Mouse (Mus musculus) liver, embryonic 12.5 days (tissue): ENCODE results near the gene Emilin2. TPM values are rescaled to one million over a fixed set of nuclear protein-coding genes. Genes with fewer than 3 reads are reported as not detected.
A peak's percentile ranks its signal among the peaks of the same experiment; 100 is the strongest.

Experiments used
- ATAC-seq: fragments of 200-750 bp; cut with Nextera tagmentation; 2 replicates; pipeline ENCODE4 v1.8.0; 2017; ENCODE audit warnings: moderate number of reproducible peaks, mild to moderate bottlenecking, moderate library complexity
- H3K27ac ChIP-seq: fragments of 300-500 bp; sonication (generic); 2 replicates; pipeline ENCODE4 v1.5.1; 2016; ENCODE audit warnings: mild to moderate bottlenecking
- H3K27me3 ChIP-seq: fragments of 300-500 bp; sonication (generic); replicated peaks from 2 replicates; pipeline ENCODE4 v1.6.1; 2016; ENCODE audit warnings: mild to moderate bottlenecking, moderate library complexity
- H3K36me3 ChIP-seq: fragments of 300-500 bp; sonication (generic); 2 replicates; pipeline ENCODE4 v1.6.1; 2016; ENCODE audit warnings: mild to moderate bottlenecking, moderate library complexity
- H3K4me1 ChIP-seq: fragments of 300-500 bp; sonication (generic); 2 replicates; pipeline ENCODE4 v1.6.1; 2016
- H3K4me2 ChIP-seq: fragments of 300-500 bp; sonication (generic); 2 replicates; pipeline ENCODE4 v1.6.1; 2016; ENCODE audit warnings: mild to moderate bottlenecking, moderate library complexity
- H3K4me3 ChIP-seq: fragments of 300-500 bp; sonication (generic); 2 replicates; pipeline ENCODE4 v1.5.1; 2016; ENCODE audit warnings: mild to moderate bottlenecking, moderate library complexity
- H3K9ac ChIP-seq: fragments of 300-500 bp; sonication (generic); 2 replicates; pipeline ENCODE4 v1.6.1; 2016; ENCODE audit warnings: mild to moderate bottlenecking, moderate library complexity
- H3K9me3 ChIP-seq: fragments of 300-500 bp; sonication (generic); replicated peaks from 2 replicates; pipeline ENCODE4 v1.6.1; 2016; ENCODE audit warnings: mild to moderate bottlenecking, moderate library complexity
- WGBS: fragments of 180-500 bp; shearing (Covaris S2); methylation state at CpG from one replicate; pipeline ENCODE4 v1.1.7; 2016; ENCODE audit not compliant: insufficient replicate concordance; 5-methylcytosine and 5-hydroxymethylcytosine counted together
- polyA plus RNA-seq: library from polyadenylated mRNA; unstranded; fragments of >200 nt; fragmentation: Nextera tagmentation; extraction: Ambion mirVana; gene quantifications from 2 replicates; pipeline ENCODE4 v1.2.1, GENCODE M21; 2016

The Emilin2 gene
- polyA plus RNA-seq, 1 experiment from 2014 or later = 28.9 TPM

DNA sequence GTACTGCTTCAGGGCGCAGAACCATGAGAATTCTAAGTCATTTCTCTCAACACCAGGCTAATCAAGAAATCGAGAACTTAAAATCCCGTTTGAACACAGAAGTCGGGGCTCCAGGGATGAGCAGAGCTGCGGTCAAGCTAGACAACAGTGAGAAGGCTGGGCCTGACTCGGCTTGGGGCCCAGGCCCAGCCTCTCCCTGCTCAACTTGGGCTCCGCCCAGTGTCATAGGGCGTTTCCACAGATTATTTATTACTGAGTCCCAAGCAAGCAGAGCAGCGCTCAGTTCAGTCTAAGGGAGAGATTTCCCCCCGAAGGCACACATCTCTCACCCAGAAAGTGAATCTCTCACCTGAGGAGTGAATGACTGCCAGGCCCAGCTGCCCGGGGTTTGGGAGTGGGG, 52.1 kb downstream of the Emilin2 start:
- H3K4me1 ChIP-seq = peaks cover 100% of the 10 kb centered on the region
- no peaks in the 10 kb centered on the region for H3K9me3 ChIP-seq
- H3K4me2 ChIP-seq = peak overlapping the region; percentile 73
- peak; percentile 88 for ATAC-seq
- H3K27me3 ChIP-seq = no peaks in the 10 kb centered on the region
- 35% methylated on average over 11 of the region's 11 CpGs for WGBS
- H3K4me3 ChIP-seq = peak overlapping the region; percentile 26
- H3K27ac ChIP-seq = peak overlapping the region; percentile 87
- H3K9ac ChIP-seq = peak overlapping the region; percentile 63
- peaks cover 18% of the 10 kb centered on the region for H3K36me3 ChIP-seq

DNA sequence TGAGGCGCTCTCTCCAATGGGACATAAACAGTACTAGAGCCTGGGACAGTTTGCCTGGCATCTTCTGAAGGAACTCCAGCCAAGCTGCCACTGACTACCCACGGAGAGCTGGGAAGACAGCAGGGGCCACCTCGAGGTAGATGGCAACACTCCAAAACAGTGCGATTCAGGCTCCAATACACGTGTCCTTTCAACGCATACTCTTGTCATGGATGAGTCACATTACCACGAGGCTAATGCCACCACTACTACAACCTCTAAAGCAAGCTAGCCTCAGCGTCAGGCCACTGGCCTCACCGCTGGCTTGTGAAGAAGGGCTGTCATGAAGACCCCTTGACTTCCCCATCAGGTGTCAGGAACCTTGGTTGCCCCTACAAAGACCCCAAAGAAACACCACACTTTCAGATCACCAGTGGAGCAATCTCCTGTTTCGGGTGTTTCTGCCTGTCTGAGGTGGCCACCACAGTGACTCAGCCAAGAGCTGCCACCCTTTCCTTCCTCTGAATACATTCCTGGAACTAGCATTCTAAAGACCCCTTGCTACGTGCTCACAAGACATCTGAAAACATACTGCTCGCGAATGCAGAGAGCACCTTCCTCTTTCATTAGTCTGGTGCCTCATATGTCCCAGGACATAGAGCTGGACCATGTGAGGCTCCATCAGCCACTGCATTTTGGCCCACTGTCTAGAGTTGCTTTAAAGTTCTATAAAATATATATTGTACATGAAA, 54.8 kb downstream of the Emilin2 start:
- peaks cover 45% of the 10 kb centered on the region for H3K36me3 ChIP-seq
- peak overlapping the region; percentile 44 for H3K9ac ChIP-seq
- H3K4me2 ChIP-seq = peak overlapping the region; percentile 31; the same call in 1 of the 2 replicates
- H3K27ac ChIP-seq = peak overlapping the region; percentile 82
- H3K27me3 ChIP-seq = no peaks in the 10 kb centered on the region
- H3K4me3 ChIP-seq = no peak overlapping the region
- 47% methylated on average over 13 of the region's 13 CpGs for WGBS
- H3K4me1 ChIP-seq = peaks cover 90% of the 10 kb centered on the region
- ATAC-seq = no peak
- H3K9me3 ChIP-seq = no peaks in the 10 kb centered on the region

- Histone ChIP-seq H3K9me3 (no peaks in the 10 kb centered on the region), H3K4me1 (peaks cover 90% of the 10 kb centered on the region), H3K27me3 (no peaks in the 10 kb centered on the region), H3K27ac (peak overlapping the region; percentile 82), H3K9ac (peak overlapping the region; percentile 44; the same call in 1 of the 2 replicates), H3K4me3 (0 out of 2 replicates have a peak overlapping the region, but pooled peaks have one; percentile 12), H3K4me2 (peak overlapping the region; percentile 31), H3K36me3 (peaks cover 53% of the 10 kb centered on the region)
- 58% methylated on average over 14 of the region's 14 CpGs for WGBS
- peak; percentile 52 for ATAC-seq
Measured at GRCm38 (mm10) chr17:71256068-71256615, 55.6 kb downstream of the Emilin2 start.

DNA sequence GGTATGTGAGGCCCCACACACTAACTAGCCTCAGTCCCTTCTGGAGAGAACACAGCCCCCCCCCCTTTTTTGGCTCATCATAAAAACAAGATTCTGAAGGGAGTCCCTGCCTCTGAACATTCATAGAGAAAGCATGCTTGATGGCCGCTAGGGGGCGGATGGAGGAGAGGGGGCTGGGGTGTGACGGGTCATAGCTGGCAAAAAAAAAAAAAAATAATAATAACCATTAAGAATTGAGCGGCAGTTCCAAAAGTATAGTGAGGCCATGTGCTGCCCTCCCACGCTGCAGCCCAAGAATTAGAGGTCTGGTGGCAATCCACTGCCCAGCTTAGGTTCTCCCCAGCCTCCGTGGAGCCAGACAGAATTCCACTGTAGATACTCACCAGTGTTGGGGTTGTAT, 57.0 kb downstream of the Emilin2 start:
- Histone ChIP-seq H3K4me1 (peaks cover 90% of the 10 kb centered on the region), H3K4me2 (peak overlapping the region; percentile 30; the same call in 1 of the 2 replicates), H3K9ac (peak overlapping the region; percentile 36; the same call in 1 of the 2 replicates), H3K9me3 (no peaks in the 10 kb centered on the region), H3K27ac (peak overlapping the region; percentile 82), H3K27me3 (no peaks in the 10 kb centered on the region), H3K36me3 (peaks cover 67% of the 10 kb centered on the region), H3K4me3 (no peak overlapping the region)
- WGBS = 36% methylated on average over 6 of the region's 6 CpGs
- no peak for ATAC-seq

- Histone ChIP-seq H3K4me3 (no peak overlapping the region), H3K27me3 (no peaks in the 10 kb centered on the region), H3K36me3 (peaks cover 73% of the 10 kb centered on the region), H3K9me3 (no peaks in the 10 kb centered on the region), H3K9ac (0 out of 2 replicates have a peak overlapping the region, but pooled peaks have one; percentile 36), H3K4me1 (peaks cover 84% of the 10 kb centered on the region), H3K27ac (peak overlapping the region; percentile 30), H3K4me2 (peak overlapping the region; percentile 30)
- WGBS = 85% methylated on average over 5 of the region's 5 CpGs
- no peak for ATAC-seq
Measured at GRCm38 (mm10) chr17:71254106-71254505, 57.7 kb downstream of the Emilin2 start.

DNA sequence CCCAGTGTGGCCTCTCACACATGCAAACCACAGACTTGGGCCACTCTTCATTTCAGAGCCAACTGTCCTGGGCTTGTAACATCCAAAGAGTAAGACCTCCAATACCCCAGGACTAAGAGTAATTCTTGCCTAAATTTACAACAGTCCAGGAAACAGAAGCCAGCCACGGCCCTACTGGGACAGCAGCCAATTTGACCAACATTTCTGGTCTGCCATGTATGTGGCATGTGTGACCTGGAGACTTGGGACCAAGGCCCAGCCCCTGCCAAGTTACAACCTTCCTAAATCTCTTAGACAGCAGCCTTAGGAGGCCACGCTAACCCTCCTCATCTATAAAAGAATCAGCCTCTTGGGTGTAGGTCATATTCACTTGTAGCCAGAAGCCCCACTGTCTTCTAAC, 58.4 kb downstream of the Emilin2 start:
- WGBS = 78% methylated on average over 2 of the region's 2 CpGs
- Histone ChIP-seq H3K36me3 (peaks cover 80% of the 10 kb centered on the region), H3K4me3 (no peak overlapping the region), H3K4me2 (no peak overlapping the region), H3K9ac (no peak overlapping the region), H3K9me3 (no peaks in the 10 kb centered on the region), H3K4me1 (peaks cover 77% of the 10 kb centered on the region), H3K27ac (peak overlapping the region; percentile 30), H3K27me3 (no peaks in the 10 kb centered on the region)
- ATAC-seq = no peak

GRCm38 (mm10) chr17:71252101-71252500, 59.7 kb downstream of the Emilin2 start:
- no peak for ATAC-seq
- 90% methylated on average over 9 of the region's 9 CpGs for WGBS
- H3K9ac ChIP-seq = no peak overlapping the region
- no peak overlapping the region for H3K4me2 ChIP-seq
- peak overlapping the region; percentile 30 for H3K27ac ChIP-seq
- no peak overlapping the region for H3K4me3 ChIP-seq
- H3K4me1 ChIP-seq = peaks cover 68% of the 10 kb centered on the region
- no peaks in the 10 kb centered on the region for H3K9me3 ChIP-seq
- H3K27me3 ChIP-seq = no peaks in the 10 kb centered on the region
- H3K36me3 ChIP-seq = peaks cover 93% of the 10 kb centered on the region

- Histone ChIP-seq H3K4me1 (peaks cover 63% of the 10 kb centered on the region), H3K4me2 (no peak overlapping the region), H3K36me3 (peaks cover 98% of the 10 kb centered on the region), H3K4me3 (no peak overlapping the region), H3K27ac (peak overlapping the region; percentile 76), H3K27me3 (no peaks in the 10 kb centered on the region), H3K9me3 (no peaks in the 10 kb centered on the region), H3K9ac (no peak overlapping the region)
- WGBS = 61% methylated on average over 6 of the region's 6 CpGs
- ATAC-seq = no peak
Measured at GRCm38 (mm10) chr17:71251601-71252001, 60.2 kb downstream of the Emilin2 start.

DNA sequence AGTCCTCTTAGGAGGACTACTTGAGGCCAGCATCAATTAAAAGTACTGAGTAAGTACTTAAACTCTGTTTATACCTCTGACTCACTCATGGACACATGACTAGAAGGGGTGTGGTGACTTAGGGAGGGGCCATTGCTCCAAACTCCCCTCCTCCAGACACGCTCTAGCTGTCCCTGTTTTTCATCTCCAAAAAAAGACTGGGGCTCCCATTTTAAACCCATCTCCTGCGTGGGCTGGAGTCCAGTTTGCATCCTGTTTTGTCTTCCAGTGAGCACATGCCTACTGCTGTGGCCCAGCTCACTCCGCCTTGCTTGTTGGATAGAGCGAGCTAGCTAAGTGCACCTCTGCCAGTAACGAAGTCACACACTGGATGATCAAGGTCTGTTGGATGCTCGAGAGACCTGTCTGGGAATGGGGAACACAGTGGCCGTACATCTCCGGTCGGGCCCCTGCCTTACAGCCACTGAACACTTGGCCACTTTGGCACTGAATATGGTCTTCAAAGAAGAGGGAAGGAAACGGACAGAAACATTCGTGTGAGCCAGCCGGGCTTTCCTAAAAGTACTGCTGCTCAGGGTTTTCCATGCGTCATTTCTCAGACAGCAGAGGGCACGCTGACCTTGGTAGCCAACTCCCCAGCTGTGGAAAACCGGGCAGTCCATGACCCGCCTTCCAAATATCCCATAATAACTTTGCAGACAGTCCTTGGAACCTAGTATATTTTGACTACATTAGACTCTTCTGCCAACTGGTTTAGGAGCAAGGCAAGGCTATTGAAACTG, 60.8 kb downstream of the Emilin2 start:
- H3K27ac ChIP-seq = peak overlapping the region; percentile 76
- peak overlapping the region; percentile 28 for H3K9ac ChIP-seq
- no peak overlapping the region for H3K4me3 ChIP-seq
- H3K4me1 ChIP-seq = peaks cover 58% of the 10 kb centered on the region
- ATAC-seq = peak; percentile 68
- WGBS = 79% methylated on average over 16 of the region's 16 CpGs
- H3K4me2 ChIP-seq = 0 out of 2 replicates have a peak overlapping the region, but pooled peaks have one; percentile 4
- H3K9me3 ChIP-seq = no peaks in the 10 kb centered on the region
- peaks cover 99% of the 10 kb centered on the region for H3K36me3 ChIP-seq
- H3K27me3 ChIP-seq = no peaks in the 10 kb centered on the region

DNA sequence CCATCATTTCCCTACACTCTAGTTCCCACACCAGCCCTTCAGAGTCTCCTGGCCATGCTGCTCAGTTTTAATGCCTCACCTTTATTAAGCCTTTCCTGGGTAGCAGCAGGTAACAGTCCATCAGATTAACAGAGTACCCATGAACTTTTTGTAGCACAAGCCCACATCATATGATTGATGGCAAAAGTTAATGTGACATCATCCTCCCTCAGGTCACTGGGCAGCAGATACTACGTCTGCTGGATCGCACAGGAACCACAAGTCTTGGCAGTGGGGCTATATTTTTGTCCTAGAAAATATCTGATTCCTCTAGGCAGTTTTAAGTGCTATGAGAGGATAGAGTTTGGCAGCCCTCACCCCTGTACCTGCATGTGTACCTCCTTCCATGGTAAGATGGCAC, 61.7 kb downstream of the Emilin2 start:
- no peak overlapping the region for H3K4me3 ChIP-seq
- WGBS = 75% methylated on average over 2 of the region's 2 CpGs
- no peaks in the 10 kb centered on the region for H3K27me3 ChIP-seq
- H3K9me3 ChIP-seq = no peaks in the 10 kb centered on the region
- no peak overlapping the region for H3K9ac ChIP-seq
- peaks cover 99% of the 10 kb centered on the region for H3K36me3 ChIP-seq
- H3K4me2 ChIP-seq = no peak overlapping the region
- H3K27ac ChIP-seq = peak overlapping the region; percentile 76
- no peak for ATAC-seq
- H3K4me1 ChIP-seq = peaks cover 48% of the 10 kb centered on the region

DNA sequence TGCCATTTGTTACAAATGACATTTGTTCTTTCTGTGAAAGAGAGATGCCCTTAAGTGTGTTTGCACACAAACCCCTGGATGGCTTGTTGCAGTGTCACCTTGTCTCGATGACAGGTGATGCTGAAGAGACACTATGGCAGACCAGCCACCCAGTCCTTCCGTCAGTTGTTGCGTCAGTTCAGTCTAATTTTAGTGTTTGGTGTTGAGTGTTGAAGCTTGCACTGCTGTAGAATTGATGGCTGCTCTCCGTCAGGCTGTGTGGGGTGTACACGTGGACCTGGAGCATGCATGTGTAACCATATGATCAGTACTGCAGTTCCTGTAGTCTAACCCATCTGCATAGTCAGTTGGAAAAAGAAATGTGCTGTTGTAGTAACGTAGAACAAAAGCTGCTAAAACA, 62.8 kb downstream of the Emilin2 start:
- Histone ChIP-seq H3K4me3 (no peak overlapping the region), H3K27ac (peak overlapping the region; percentile 16; the same call in 1 of the 2 replicates), H3K9me3 (no peaks in the 10 kb centered on the region), H3K27me3 (no peaks in the 10 kb centered on the region), H3K9ac (no peak overlapping the region), H3K4me1 (peaks cover 38% of the 10 kb centered on the region), H3K4me2 (no peak overlapping the region), H3K36me3 (peaks cover 100% of the 10 kb centered on the region)
- WGBS = 85% methylated on average over 6 of the region's 6 CpGs
- ATAC-seq = no peak

DNA sequence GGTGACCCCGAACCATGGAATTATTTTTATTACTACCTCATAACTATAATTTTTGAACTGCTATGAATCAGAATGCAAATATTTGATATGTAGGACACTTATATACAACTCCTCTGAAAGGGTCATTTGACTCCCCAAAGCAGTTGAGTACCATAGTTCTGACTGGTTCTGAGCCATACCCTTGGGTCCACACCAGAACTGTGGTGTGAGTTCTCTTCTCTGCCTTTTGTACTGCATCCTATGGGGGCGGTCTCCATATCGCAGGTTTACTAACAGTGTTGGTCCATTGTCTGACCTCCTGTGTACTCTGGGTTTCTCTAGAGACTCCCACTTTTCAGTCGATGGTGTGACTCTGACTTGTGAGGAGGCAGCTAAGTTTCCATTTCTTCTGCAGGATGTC, 65.8 kb downstream of the Emilin2 start:
- peaks cover 18% of the 10 kb centered on the region for H3K4me1 ChIP-seq
- WGBS = 84% methylated on average over 4 of the region's 4 CpGs
- no peak overlapping the region for H3K4me3 ChIP-seq
- no peak overlapping the region for H3K27ac ChIP-seq
- H3K27me3 ChIP-seq = no peaks in the 10 kb centered on the region
- no peak for ATAC-seq
- H3K4me2 ChIP-seq = no peak overlapping the region
- no peak overlapping the region for H3K9ac ChIP-seq
- no peaks in the 10 kb centered on the region for H3K9me3 ChIP-seq
- peaks cover 100% of the 10 kb centered on the region for H3K36me3 ChIP-seq
